Mouse (Mus musculus): Measurements from ENCODE around the gene Add2.

The Add2 gene

GRCm38 (mm10) chr6:86048509-86048908, 20.0 kb downstream of the Add2 start:
- DNase-seq (ENCODE audit: low spot score in 2 of 2) = no peak

- DNase-seq (ENCODE audit: low spot score in 2 of 2) = no peak
Measured at GRCm38 (mm10) chr6:86050586-86051268, 22.2 kb downstream of the Add2 start.

DNA sequence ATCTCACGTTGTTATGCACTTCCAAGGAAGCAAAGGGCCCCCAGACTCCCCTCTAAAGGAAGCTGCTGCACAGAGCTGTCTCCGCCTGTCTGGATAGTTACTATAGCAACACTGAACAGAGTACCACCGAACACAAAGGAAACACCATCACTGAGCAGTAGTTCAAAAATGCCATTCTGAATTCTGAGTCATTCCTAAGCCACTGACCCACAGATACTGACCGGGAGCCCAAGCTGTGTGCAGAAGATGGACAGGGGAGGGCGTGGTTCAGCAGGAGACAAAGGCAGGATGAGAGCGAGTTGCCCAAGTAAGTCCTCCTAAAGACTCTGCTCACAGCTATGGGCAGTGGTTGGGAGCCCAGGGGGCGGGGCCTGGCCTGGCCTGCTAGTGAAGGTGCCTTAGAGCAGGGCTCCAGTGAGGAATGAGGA, 23.6 kb downstream of the Add2 start:
- DNase-seq (ENCODE audit: low spot score in 2 of 2) = no peak

- no peak for DNase-seq (ENCODE audit: low spot score in 2 of 2)
Measured at GRCm38 (mm10) chr6:86052556-86052955, 24.1 kb downstream of the Add2 start.

DNA sequence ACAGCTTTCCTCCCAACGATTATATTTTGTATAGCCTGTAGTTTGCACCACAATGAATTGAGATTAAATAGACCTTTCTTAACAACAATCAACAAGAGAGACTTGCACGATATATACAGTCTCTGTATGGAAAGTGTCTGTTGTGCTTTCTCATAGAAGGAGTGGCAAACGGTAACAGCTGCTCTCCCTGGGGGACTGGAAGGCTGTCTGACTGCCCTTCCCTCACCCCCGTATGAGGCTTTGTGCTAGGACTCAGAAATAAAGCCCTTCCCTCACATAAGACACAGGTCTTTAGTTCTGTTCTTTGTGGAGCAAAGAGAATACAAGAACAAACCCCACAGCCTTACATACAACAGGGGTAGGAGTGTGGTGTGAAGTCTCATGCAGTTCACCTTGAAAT, 24.6 kb downstream of the Add2 start:
- no peak for DNase-seq (ENCODE audit: low spot score in 2 of 2)

GRCm38 (mm10) chr6:86053594-86053993, 25.1 kb downstream of the Add2 start:
- DNase-seq (ENCODE audit: low spot score in 2 of 2) = no peak

- no peak for DNase-seq (ENCODE audit: low spot score in 2 of 2)
Measured at GRCm38 (mm10) chr6:86058475-86058874, 30.0 kb downstream of the Add2 start.

- DNase-seq (ENCODE audit: low spot score in 2 of 2) = no peak
Measured at GRCm38 (mm10) chr6:86059151-86059853, 30.8 kb downstream of the Add2 start.

GRCm38 (mm10) chr6:86060170-86060569, 31.7 kb downstream of the Add2 start:
- DNase-seq (ENCODE audit: low spot score in 2 of 2) = no peak

GRCm38 (mm10) chr6:86062226-86062625, 33.7 kb downstream of the Add2 start:
- DNase-seq (ENCODE audit: low spot score in 2 of 2) = no peak

DNA sequence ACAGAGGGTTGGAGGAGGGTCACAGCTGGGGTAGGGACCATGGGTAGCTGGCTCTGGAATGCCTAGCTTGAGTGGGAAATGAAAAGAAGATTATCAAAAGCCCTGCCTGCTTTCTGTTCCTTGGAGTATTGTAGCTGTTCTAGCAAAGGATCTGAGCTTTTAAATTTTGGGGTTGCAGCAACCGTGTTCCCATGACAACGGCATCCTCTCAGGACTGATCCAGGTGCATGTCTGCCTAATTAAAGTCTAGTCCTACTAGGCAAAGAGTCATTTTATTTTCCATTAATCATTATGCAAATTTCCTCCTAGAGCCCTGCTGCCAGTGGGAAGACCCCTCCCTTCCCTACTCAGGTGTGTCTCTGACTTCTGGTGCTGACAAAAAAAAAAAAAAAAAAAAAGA, 34.2 kb downstream of the Add2 start:
- DNase-seq (ENCODE audit: low spot score in 2 of 2) = no peak

GRCm38 (mm10) chr6:86064318-86065016, 36.0 kb downstream of the Add2 start:
- no peak for DNase-seq (ENCODE audit: low spot score in 2 of 2)

- DNase-seq (ENCODE audit: low spot score in 2 of 2) = no peak
Measured at GRCm38 (mm10) chr6:86066727-86067126, 38.2 kb downstream of the Add2 start.

GRCm38 (mm10) chr6:86067145-86067544, 38.7 kb downstream of the Add2 start:
- no peak for DNase-seq (ENCODE audit: low spot score in 2 of 2)

- DNase-seq (ENCODE audit: low spot score in 2 of 2) = no peak
Measured at GRCm38 (mm10) chr6:86069009-86069408, 40.5 kb downstream of the Add2 start.

DNA sequence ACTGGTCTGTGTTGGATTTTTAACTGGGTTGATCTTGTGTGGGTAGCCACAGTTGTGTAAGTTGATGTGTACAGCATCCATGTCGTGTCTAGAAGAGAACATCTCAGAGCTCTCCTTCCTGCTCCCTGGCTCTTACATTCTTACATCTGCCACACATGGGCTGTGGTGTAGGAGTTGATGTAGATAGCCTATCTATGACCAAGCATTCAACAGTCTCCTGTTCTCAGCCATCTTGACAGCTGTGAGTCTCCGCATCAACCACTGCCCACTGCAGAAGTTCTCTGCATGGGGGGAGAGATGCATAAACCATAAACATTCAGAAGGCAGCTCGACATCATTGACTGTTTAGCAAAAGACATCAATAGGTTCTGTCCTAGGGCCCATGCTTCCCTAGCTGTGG, 41.4 kb downstream of the Add2 start:
- no peak for DNase-seq (ENCODE audit: low spot score in 2 of 2)

- no peak for DNase-seq (ENCODE audit: low spot score in 2 of 2)
Measured at GRCm38 (mm10) chr6:86070277-86070676, 41.8 kb downstream of the Add2 start.

DNA sequence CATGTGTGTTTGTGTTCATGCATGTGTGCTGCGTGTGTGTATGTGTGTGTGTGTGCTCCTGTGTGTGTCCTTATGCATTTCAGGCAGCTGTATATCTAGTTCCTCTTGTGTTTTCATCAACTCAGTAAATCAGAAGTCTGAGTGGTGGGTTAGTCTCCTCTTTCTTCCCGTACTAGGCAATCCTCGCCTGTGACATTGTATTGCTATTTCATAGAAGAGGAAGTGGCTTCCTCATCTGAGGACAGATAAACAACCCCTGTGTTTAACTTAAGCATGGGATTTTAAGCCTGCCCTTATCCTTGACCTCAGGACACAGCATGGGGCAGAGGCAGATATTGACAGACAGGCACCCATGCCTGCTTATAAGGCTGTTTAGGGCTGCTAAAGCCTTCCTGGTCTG, 45.4 kb downstream of the Add2 start:
- DNase-seq (ENCODE audit: low spot score in 2 of 2) = no peak

DNA sequence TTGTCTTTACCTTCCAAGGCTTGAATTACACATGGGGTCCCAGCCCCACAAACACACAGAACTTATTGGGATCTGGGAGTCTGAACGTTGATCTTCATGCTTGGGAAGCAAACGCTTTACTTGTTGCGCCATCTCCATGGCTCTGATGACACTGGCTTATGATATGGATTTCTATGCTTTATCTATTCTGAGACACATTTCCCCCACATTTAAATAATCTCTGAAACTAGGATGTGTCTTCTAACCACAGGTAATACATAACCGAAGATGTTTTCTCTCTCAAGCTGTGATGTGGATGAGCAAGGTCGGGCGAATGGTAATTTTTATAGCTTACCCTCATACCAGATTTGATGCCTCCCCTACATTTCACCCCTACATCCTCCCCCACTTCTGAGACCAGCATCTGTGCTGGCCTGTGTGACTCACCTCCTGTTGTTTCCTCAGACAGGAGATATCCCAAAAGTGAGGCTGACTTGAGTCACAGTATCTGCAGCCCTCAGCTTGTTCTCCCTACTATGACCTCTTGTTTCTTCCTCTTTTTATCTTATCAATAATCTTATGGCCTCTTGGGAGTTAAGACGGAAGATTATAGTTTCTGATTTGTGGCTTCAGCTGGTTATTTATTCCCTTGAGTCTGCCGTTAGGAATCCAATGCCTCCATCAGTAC, 46.2 kb downstream of the Add2 start:
- DNase-seq (ENCODE audit: low spot score in 2 of 2) = no peak

DNA sequence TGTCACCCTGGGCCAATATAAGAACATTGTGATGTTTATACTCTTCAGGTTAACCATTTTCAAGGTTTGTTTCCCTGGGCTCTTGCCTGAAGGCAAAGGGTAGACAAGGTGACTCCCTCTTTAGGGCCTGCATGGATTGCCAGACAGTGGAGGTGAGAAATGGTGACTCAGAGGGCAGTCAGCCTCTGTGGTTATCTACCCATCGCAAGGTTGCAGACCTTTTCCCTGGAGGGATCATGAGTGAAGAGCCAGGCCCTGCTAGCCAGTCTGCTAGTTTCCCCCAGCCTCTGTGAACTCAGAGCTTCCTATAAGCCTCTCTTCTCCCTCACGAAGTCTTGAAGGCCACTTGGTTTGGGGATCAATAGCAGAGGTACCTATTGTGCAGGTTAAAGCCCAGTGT, 48.0 kb downstream of the Add2 start:
- DNase-seq (ENCODE audit: low spot score in 2 of 2) = no peak

DNA sequence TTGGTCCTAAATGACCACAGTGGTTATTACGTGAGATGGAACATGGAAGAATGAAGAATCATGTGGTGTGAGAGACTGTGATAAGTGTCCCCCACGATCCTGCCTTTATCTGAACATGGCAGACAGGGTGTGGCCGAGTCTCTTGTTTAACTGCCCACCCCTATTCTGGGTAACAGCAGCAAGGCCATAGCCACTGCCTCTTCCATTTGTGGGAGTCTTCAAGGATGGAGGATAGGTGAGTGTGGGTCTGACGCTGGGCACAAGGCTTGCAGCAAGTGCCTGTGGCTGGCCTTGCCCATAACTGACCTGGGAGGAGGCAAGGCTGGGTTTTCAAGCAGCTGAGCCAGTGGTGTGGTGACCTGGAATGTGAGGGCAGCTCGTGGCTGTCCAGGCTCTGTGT, 49.4 kb downstream of the Add2 start:
- no peak for DNase-seq (ENCODE audit: low spot score in 2 of 2)

DNA sequence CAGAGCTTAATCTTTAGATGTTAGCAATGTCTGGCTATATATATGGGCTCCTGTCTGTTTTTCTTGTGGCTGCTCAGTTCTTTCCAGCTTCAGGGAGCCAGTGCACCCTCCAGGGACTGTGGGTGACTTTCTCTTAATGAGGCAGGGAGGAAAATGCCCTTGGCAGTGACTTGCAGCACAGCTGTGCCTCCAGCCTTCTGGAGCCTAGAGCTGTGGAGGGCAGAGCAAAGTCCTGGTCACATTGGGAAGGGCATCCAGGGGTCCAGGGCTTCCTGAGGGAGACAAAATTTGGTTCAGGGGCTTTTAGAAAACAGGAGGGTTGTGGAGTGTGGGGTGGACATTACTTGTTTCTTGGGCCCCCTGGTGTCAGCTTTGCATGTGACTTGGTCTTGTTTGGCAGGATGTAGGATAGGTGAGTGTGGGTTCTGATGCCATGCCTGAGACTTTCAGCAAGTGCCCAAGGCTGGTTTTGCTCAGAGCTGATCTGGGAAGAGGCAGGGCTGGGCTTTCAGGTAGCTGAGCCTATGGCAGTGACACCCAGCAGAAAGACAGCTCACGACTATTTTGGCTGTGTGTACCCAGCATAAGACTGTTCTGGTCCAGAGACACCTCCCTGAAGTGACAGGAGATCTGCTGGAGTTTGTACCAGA, 50.0 kb downstream of the Add2 start:
- DNase-seq (ENCODE audit: low spot score in 2 of 2) = no peak
